Mouse (Mus musculus) stomach, postnatal 0 days (tissue): ENCODE measurements at regions not wholly inside any gene's neighbourhood (a gene's known extent, or its start where the extent isn't known, plus 50 kb on each side); places are given as distances from the start of the nearest gene placed in this dataset.

Source experiments
- CTCF ChIP-seq: IDR thresholded peaks from 2 replicates; pipeline ENCODE4 v1.5.1; 2016; ENCODE audit warnings: antibody characterized with exemption, low read depth, mild to moderate bottlenecking, moderate library complexity
- EP300 ChIP-seq: optimal IDR thresholded peaks from 2 replicates; pipeline ENCODE3; 2016; ENCODE audit warnings: antibody characterized with exemption

GRCm38 (mm10) chr17:69727325-69727724, 241.5 kb upstream of the Dlgap1 start:
- no peak for TF ChIP-seq CTCF
- no peak for TF ChIP-seq EP300
